Mouse (Mus musculus) kidney, adult 9 months (tissue): ENCODE data around the gene Vsx1.

Source experiments
- DNase-seq: peaks from one replicate; pipeline ENCODE4 v3.0.0; 2022

The Vsx1 gene

DNA sequence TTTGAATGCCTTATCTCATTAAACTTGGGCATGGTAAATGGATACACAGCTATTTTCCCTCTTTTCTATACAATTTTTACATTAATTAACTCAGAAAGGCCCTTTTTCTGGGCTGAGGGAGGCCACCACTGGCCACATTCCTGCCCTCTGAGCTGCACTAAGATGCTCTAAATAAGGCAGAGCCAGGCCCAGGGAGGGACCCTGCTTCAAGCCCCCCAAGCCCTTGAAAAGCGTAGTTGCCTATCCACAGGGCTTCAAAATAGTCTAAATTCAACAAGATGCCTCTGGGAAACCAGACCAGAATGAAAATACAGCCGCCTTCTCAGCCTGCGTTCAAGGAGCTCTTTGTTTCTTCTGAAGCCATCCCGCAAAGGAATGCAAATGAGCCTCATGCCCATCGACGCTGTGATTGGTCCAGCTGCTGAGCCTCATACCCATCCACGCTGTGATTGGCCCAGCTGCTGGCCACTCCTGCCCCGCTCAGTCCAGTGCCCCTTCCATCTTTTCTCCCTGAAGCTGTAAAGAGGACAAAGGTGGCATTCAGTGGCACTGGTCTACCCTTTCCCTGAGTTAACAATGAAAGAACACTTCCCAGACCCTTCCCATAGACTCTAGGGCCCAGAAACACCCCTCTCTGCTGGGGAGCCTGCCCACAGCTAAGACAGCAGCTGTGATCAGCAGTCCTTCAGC lies 45.3 kb downstream of the Vsx1 start:
- no peak for DNase-seq

DNA sequence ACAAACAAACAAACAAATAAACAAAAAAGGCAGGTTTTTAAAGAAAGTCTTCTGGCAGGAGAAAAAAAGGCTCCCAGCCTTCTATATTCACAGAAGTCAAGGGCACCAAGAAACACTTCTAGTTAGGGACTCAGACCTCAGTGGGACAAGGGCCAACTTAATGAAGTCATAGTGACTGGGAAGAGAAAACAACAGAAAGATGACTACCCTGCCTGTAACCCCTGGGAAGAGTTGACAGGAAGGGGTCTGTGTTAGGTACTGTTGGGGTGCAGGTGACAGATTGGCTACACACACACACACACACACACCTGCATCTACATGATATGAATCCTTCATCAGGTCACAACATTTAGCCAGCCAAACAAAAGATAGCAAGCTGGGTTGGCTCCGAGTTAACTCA lies 46.0 kb downstream of the Vsx1 start:
- no peak for DNase-seq

DNA sequence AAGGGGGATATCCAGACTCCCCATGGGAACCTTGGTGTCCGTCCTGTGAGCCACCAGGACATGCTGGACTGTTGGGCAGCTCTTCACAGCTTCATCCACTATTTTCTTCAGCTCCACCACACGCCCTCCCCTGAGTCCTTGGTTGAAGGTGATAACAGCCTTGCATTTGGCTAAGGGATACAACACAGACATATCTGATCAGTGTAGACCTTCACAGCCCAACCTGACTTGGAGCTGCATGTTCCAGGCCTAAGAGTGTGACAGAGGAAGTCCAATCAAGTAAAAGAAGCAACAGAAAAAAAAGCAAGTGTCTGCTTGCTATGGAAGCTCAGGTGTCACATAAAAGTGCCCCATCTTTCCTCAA lies 50.8 kb downstream of the Vsx1 start:
- no peak for DNase-seq

DNA sequence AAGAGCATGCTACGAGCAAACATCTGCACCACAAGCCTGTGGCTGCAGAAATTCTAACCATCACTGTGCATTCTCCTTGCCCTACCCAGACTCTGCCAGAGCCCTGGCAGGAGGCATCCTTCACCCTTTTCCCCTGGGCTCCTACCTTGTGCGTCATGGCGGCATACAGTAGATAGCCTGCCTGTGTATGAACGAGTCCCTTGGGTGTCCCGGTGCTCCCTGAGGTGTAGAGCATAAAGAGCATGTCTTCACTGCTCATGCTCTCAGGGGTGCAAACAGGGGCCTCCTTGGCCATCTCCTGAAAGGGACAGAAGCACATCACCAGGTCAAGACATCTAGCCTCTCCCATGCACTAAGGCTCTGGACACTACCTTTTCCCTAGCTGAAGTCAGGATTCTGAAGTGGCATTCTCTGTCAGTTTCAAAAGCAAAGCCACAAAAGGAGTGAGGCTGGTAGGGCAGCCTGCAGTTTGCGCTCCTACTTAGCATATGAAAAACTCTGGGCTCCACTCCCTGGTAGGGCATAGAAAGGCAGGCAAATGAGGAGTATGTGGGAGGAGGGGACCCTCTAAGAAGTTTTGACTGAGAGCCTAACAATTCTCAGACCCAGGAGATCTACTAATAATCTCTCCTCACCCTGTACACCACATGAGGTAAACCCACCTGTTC lies 51.3 kb downstream of the Vsx1 start:
- DNase-seq: no peak

DNA sequence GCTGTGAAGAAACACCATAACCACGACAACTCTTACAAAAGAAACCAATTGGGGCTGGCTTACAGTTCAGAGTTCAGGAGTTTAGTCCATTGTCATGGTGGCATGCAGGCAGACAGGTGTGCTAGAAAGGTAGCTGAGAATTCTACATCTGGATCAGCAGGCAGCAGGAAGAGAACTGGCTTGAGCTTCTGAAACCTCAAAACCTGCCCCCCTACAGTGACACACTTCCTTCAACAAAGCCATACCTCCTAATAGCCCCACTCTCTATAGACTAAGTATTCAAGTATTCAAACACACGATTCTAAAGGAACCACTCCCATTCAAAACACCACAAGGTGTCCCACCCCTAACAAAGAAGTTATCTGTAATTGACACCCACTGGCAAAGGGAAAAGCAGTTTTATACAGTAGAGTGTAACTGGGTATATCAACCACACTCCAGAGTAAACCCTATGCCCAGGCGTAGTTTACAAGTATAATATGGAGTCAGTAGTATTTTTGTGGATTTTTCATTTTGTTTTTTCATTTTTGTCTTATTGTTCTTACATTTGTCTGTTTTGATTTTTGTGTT lies 53.2 kb downstream of the Vsx1 start:
- no peak for DNase-seq
